ENCODE assay signal across 8 mouse cellular contexts in genomic region chr1:92791070-92791831, GRCm38 (mm10). TPM values are rescaled to one million over a fixed set of nuclear protein-coding genes. Genes with fewer than 3 reads are reported as not detected.
A peak's percentile ranks its signal among the peaks of the same experiment; 100 is the strongest.
DNase-seq lines count a peak whose midpoint lies in the region; ATAC-seq and TF ChIP-seq lines count a peak whose summit lies in the region.

No protein-coding gene starts in this region.

- no peaks in the 10 kb centered on the region for H3K36me3 ChIP-seq in liver, postnatal 0 days (replicated peaks; ENCODE audit: insufficient read depth, low read length)
- no peaks in the 10 kb centered on the region for H3K36me3 ChIP-seq in limb, embryonic 10.5 days
- H3K36me3 ChIP-seq in neural tube, embryonic 12.5 days, result no peaks in the 10 kb centered on the region

- TF ChIP-seq CTCF in liver, postnatal 0 days (IDR thresholded peaks at IDR 0.05; ENCODE audit: low read depth), result no peak

- no peak overlapping the region for H3K27ac ChIP-seq in liver, postnatal 0 days (ENCODE audit: low read depth)
- H3K27ac ChIP-seq in limb, embryonic 10.5 days, result peak overlapping the region; percentile 91
- no peak overlapping the region for H3K27ac ChIP-seq in neural tube, embryonic 12.5 days

- no peaks in the 10 kb centered on the region for H3K9me3 ChIP-seq in liver, postnatal 0 days (ENCODE audit: low read length)
- H3K9me3 ChIP-seq in limb, embryonic 10.5 days (replicated peaks), result no peaks in the 10 kb centered on the region
- H3K9me3 ChIP-seq in neural tube, embryonic 12.5 days, result no peaks in the 10 kb centered on the region

- no peak overlapping the region for H3K4me3 ChIP-seq in liver, postnatal 0 days (ENCODE audit: low read depth, low read length)
- H3K4me3 ChIP-seq in limb, embryonic 10.5 days, result peak overlapping the region; percentile 35
- H3K4me3 ChIP-seq in neural tube, embryonic 12.5 days, result no peak overlapping the region

- intact Hi-C loops in left cerebral cortex, postnatal 36 days (cut with DNase I), result no loop called here

- DNase-seq in liver, result peak; percentile 47
- no peak for DNase-seq in liver, postnatal 0 days
- peak; percentile 50 to 53 for DNase-seq in heart, adult 9 months (ENCODE audit: low spot score in 2 of 2)
- peak; percentile 90 for DNase-seq in limb, embryonic 10.5 days (ENCODE audit: low spot score)
- no peak for DNase-seq in spleen, postnatal 4 days (ENCODE audit: low spot score in 2 of 2)
- DNase-seq in frontal cortex, postnatal 25 days (ENCODE audit: low spot score in 2 of 2), result no peak
- no peak for DNase-seq in left cerebral cortex, postnatal 36 days (ENCODE audit: low spot score in 2 of 2)

- TF ChIP-seq EP300 in liver, postnatal 0 days (IDR thresholded peaks at IDR 0.05; ENCODE audit: low read depth), result no peak

- peaks cover 3% of the 10 kb centered on the region; the same call in 1 of the 2 replicates for H3K4me1 ChIP-seq in liver, postnatal 0 days (ENCODE audit: insufficient read depth)
- peaks cover 61% of the 10 kb centered on the region for H3K4me1 ChIP-seq in limb, embryonic 10.5 days
- peaks cover 19% of the 10 kb centered on the region for H3K4me1 ChIP-seq in neural tube, embryonic 12.5 days

- no peak for ATAC-seq in liver, postnatal 0 days
- ATAC-seq in neural tube, embryonic 12.5 days (ENCODE audit: low FRiP score, low read depth), result peak; percentile 54

- no peak overlapping the region for H3K9ac ChIP-seq in liver, postnatal 0 days (replicated peaks)
- H3K9ac ChIP-seq in neural tube, embryonic 12.5 days, result 0 out of 2 replicates have a peak overlapping the region, but pooled peaks have one; percentile 10

- H3K4me2 ChIP-seq in liver, postnatal 0 days (ENCODE audit: low read depth, low read length), result no peak overlapping the region
- peak overlapping the region; percentile 43 for H3K4me2 ChIP-seq in neural tube, embryonic 12.5 days (replicated peaks)

- 8% methylated on average over 10 of the region's 10 CpGs for WGBS in liver, postnatal 0 days (ENCODE audit: insufficient replicate concordance)
- 3% methylated on average over 10 of the region's 10 CpGs for WGBS in limb, embryonic 10.5 days
- 9% methylated on average over 10 of the region's 10 CpGs for WGBS in neural tube, embryonic 12.5 days

- no peaks in the 10 kb centered on the region for H3K27me3 ChIP-seq in liver, postnatal 0 days (ENCODE audit: insufficient read depth, low read length)
- H3K27me3 ChIP-seq in limb, embryonic 10.5 days (ENCODE audit: low read depth, poor library complexity, severe bottlenecking), result no peaks in the 10 kb centered on the region
- no peaks in the 10 kb centered on the region for H3K27me3 ChIP-seq in neural tube, embryonic 12.5 days (replicated peaks)

RNA-seq across cellular contexts. Expression of gene Gpc1, which starts 40.2 kb away (rescaled TPM):
- 3.3 and 3.8 TPM in 2 replicates for polyA plus RNA-seq in liver, postnatal 0 days (2015; fragmentation: Nextera tagmentation; extraction: Ambion mirVana)
- polyA plus RNA-seq in limb, embryonic 10.5 days (2016; fragmentation: Nextera tagmentation; extraction: Ambion mirVana), result 82.0 and 87.4 TPM in 2 replicates
- polyA plus RNA-seq in neural tube, embryonic 12.5 days (2016; fragmentation: Nextera tagmentation; extraction: Ambion mirVana), result 70.0 and 74.9 TPM in 2 replicates
- 10 to 100 TPM; 78.7 to 81.8 TPM for total RNA-seq in left cerebral cortex, postnatal 36 days (2021)

Comparison
In these comparisons a context has a peak if more than half of its experiments do, and no peak if none do; other contexts are left out.
1. DNase-seq: peak in liver (single experiment), heart, adult 9 months (2 of 2) and limb, embryonic 10.5 days (single experiment); none in liver, postnatal 0 days (single experiment), spleen, postnatal 4 days (0 of 2), frontal cortex, postnatal 25 days (0 of 2) and left cerebral cortex, postnatal 36 days (0 of 2).
2. RNA of gene Gpc1, which starts 40.2 kb away (polyA plus RNA-seq): 82.0 to 87.4 TPM in limb, embryonic 10.5 days and 70.0 to 74.9 TPM in neural tube, embryonic 12.5 days; 3.3 to 3.8 TPM in liver, postnatal 0 days; every median in the first group is over 10 times any median in the second.